Mouse (Mus musculus) induced T-regulatory cell, adult 2 months (primary cell): Measurements from ENCODE around the gene Mbd6.
"Not testable (repeated sequence)": the region's sequence is repeated elsewhere in the genome, so short reads cannot be mapped to it uniquely, and the experiment has no call there.

Experiments used
- DNase-seq: peaks from one replicate; pipeline ENCODE4 v3.0.0-alpha.2; 2012; ENCODE audit warnings: low read depth

Gene Mbd6

GRCm38 (mm10) chr10:127312858-127313257 is 24.0 kb upstream of the Mbd6 start:
- DNase-seq, result no peak

GRCm38 (mm10) chr10:127312356-127312676 is 23.5 kb upstream of the Mbd6 start:
- peak; percentile 95 for DNase-seq

GRCm38 (mm10) chr10:127311476-127312355 is 22.9 kb upstream of the Mbd6 start, which contains the start of gene Mars:
Gene Mars (minus strand): TSS chr10:127311786.
- DNase-seq, result peak; percentile 97

GRCm38 (mm10) chr10:127310523-127311475 is 22.0 kb upstream of the Mbd6 start:
- DNase-seq, result peak; percentile 78

- DNase-seq, result not testable (repeated sequence)
Observed at GRCm38 (mm10) chr10:127309167-127309566, 20.3 kb upstream of the Mbd6 start.

- DNase-seq, result no peak
Observed at GRCm38 (mm10) chr10:127303136-127303535, 14.3 kb upstream of the Mbd6 start.

GRCm38 (mm10) chr10:127300361-127300760 is 11.5 kb upstream of the Mbd6 start:
- DNase-seq, result no peak

GRCm38 (mm10) chr10:127297015-127297871 is 8.4 kb upstream of the Mbd6 start:
- DNase-seq, result no peak

- no peak for DNase-seq
Observed at GRCm38 (mm10) chr10:127295986-127296794, 7.4 kb upstream of the Mbd6 start.

GRCm38 (mm10) chr10:127294895-127295510 is 6.2 kb upstream of the Mbd6 start:
- no peak for DNase-seq

- no peak for DNase-seq
Observed at GRCm38 (mm10) chr10:127293590-127294113, 4.8 kb upstream of the Mbd6 start.

- DNase-seq, result no peak
Observed at GRCm38 (mm10) chr10:127292987-127293538, 4.2 kb upstream of the Mbd6 start.

GRCm38 (mm10) chr10:127291881-127292638 is 3.2 kb upstream of the Mbd6 start:
- peak; percentile 54 for DNase-seq

GRCm38 (mm10) chr10:127290930-127291880 is 2.4 kb upstream of the Mbd6 start:
- peak; percentile 80 for DNase-seq

GRCm38 (mm10) chr10:127290307-127290929 is 1.6 kb upstream of the Mbd6 start:
- DNase-seq, result peak; percentile 100

GRCm38 (mm10) chr10:127289573-127290191 is 864 bp upstream of the Mbd6 start:
- DNase-seq, result no peak

- no peak for DNase-seq
Observed at GRCm38 (mm10) chr10:127288328-127288799, 454 bp downstream of the Mbd6 start.
